Mouse (Mus musculus) stomach, postnatal 0 days (tissue): ENCODE data around the gene Ncam2.

Experiments used
- CTCF ChIP-seq: IDR thresholded peaks from 2 replicates; pipeline ENCODE4 v1.5.1; 2016; ENCODE audit warnings: antibody characterized with exemption, low read depth, mild to moderate bottlenecking, moderate library complexity
- EP300 ChIP-seq: optimal IDR thresholded peaks from 2 replicates; pipeline ENCODE3; 2016; ENCODE audit warnings: antibody characterized with exemption

GRCm38 (mm10) chr16:81191621-81192020 lies 8.9 kb upstream of the Ncam2 start:
- TF ChIP-seq CTCF (no peak), EP300 (no peak)
